Mouse (Mus musculus): ENCODE measurements around the gene Ntrk3.

The Ntrk3 gene

GRCm38 (mm10) chr7:78737614-78738210, at the start of gene Ntrk3:
TSS of gene Ntrk3 (minus strand) at chr7:78738012.
- no peak for DNase-seq

GRCm38 (mm10) chr7:78785906-78786305, 48.1 kb upstream of the Ntrk3 start:
- DNase-seq: no peak

- peak; percentile 90 to 93 for DNase-seq
These were observed 45.1 kb upstream of the Ntrk3 start, which contains the start of the genes Mrps11 and Mrpl46 for GRCm38 (mm10) chr7:78782639-78783581. TSS of gene Mrps11 (plus strand) at chr7:78783119. TSS of gene Mrpl46 (minus strand) at chr7:78783531.

- DNase-seq: no peak
These were observed 40.9 kb upstream of the Ntrk3 start for GRCm38 (mm10) chr7:78778741-78779140.

GRCm38 (mm10) chr7:78770936-78771335, 33.1 kb upstream of the Ntrk3 start:
- no peak for DNase-seq

GRCm38 (mm10) chr7:78769075-78769652, 31.4 kb upstream of the Ntrk3 start:
- peak in 1 of 2 experiments; percentile 8 for DNase-seq

- DNase-seq: no peak
These were observed 30.2 kb upstream of the Ntrk3 start for GRCm38 (mm10) chr7:78767929-78768531.

- DNase-seq: peak; percentile 90 to 91
These were observed 28.3 kb upstream of the Ntrk3 start for GRCm38 (mm10) chr7:78766019-78766683.

- no peak for DNase-seq
These were observed 27.4 kb upstream of the Ntrk3 start for GRCm38 (mm10) chr7:78765215-78765631.

- DNase-seq: no peak
These were observed 26.0 kb upstream of the Ntrk3 start for GRCm38 (mm10) chr7:78763801-78764200.

GRCm38 (mm10) chr7:78754458-78755000, 16.7 kb upstream of the Ntrk3 start:
- no peak for DNase-seq

GRCm38 (mm10) chr7:78753752-78754457, 16.1 kb upstream of the Ntrk3 start:
- DNase-seq: no peak

GRCm38 (mm10) chr7:78752961-78753360, 15.1 kb upstream of the Ntrk3 start:
- no peak for DNase-seq

GRCm38 (mm10) chr7:78743731-78744385, 6.0 kb upstream of the Ntrk3 start:
- no peak for DNase-seq

GRCm38 (mm10) chr7:78739351-78740000, 1.7 kb upstream of the Ntrk3 start:
- no peak for DNase-seq

- DNase-seq: no peak
These were observed 616 bp downstream of the Ntrk3 start for GRCm38 (mm10) chr7:78737196-78737595.

- DNase-seq: no peak
These were observed 6.4 kb downstream of the Ntrk3 start for GRCm38 (mm10) chr7:78731391-78731790.

GRCm38 (mm10) chr7:78724591-78724990, 13.2 kb downstream of the Ntrk3 start:
- no peak for DNase-seq

GRCm38 (mm10) chr7:78722051-78722450, 15.8 kb downstream of the Ntrk3 start:
- no peak for DNase-seq

Measured in kidney, postnatal 4 days (tissue).